Mouse (Mus musculus): ENCODE data around the gene Shisal1. TPM values are rescaled to one million over a fixed set of nuclear protein-coding genes. Genes with fewer than 3 reads are reported as not detected.

Gene Shisal1
- polyA plus RNA-seq (2017; shearing (Covaris generic)): not detected

DNA sequence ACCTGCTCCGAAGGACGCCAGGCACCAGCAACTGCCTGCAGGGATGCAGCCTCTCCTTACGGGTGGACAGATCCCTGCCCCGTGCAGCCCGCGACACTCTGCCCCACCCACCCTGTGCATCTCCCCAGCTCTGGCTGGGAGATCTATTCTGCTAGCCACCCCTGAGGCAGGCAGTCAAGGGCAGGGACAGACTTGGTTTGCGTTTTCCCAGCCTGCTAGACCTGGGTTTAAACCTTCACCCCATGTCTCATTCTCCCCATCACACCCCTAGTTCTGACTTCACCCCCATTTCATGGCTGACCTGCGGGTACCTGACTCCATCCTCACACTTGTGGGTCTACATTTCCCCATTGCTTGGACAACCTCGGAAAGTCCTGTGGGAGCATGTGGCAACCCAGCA, at the start of gene Shisal1:
Shisal1 (minus strand) TSS at position 101 of the 400 bp plus-strand sequence.
- ATAC-seq: no peak

DNA sequence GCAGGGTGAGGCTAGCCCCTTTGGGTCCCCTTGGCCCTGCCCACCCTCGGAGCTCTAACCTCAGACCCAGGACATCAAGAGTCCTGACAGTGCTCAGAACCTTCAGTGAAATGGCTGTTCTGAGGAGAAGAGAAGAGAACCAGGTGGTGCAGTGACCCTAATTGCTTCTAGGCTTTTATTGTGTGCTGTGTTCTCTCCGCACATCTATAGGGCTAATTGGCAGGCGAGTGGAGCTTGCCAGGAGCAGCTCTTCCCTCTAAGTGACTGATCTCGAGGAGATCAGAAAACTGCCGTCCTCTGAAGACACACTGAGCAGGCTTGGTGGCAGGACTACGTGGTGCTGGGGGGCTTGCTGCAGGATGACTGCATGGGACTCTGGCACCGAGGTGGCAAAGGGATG, 43.6 kb upstream of the Shisal1 start:
- no peak for ATAC-seq

DNA sequence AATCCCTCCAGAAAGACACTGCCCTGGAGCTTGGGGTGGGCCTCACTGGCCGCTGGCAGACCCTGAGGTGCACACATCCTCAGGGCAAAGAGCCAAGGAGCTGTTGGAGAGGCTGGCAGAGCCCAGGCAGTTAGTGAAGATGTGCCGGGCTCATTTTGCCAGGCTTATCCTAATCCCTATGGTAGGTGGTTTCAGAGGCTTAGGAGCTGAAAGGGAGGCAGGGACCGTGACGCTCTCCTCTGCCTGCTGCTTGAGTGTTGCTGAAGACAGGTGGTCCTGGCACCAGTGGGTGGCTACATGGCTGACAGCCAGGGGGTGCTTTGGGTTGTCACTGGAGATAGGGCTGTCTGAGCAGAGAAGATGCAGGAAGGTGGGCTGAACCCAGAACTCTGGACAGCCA, 37.4 kb upstream of the Shisal1 start:
- no peak for ATAC-seq

DNA sequence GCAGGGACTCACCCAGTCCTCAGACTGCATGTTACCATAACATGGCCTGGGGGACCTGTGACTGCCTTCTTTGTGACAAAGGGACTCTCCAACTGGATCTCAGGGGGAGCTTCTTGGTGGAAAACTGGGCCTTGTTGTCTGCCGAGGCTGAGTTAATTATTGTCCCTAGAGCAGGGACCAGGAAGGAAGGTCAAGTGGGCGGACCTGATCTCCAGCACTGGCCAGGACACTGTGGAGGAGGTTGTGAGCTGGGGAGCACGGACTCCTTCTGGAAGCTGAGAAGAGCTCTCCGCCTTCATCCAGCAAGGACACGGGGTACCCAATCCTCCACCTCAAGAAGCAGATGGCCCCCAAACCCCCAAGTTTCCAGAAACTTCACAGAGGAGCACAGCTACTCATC, 36.7 kb upstream of the Shisal1 start:
- ATAC-seq: no peak

DNA sequence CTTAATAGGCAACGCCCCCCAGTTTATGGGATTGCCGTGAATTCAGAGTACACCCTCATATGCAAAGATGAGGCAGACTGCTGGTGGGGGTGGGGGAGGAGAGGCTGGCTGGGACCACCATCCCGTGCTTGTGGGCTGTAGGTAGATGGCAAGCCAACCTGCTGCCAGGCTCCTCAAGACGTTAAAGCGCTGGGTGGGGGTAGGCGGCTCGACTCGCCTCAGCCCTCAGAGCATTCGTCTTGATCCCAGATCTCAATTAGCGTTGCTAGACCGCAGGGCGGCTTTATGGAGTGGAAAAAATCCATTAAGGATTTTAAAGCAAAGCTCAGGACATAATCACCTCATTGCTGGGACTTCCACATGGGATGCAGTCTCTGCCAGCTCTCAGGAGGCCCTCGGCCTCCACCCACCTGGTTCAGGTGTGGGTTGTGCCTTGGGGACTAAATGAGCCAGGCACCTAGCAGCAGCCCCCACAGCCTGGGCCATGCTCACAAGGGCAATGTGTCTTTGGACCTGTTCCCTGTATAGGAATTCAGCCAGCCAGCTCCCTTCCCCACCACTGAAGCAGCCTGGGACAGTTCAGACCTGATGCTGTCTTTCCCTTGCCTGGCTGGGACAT, 34.5 kb upstream of the Shisal1 start:
- ATAC-seq: no peak

DNA sequence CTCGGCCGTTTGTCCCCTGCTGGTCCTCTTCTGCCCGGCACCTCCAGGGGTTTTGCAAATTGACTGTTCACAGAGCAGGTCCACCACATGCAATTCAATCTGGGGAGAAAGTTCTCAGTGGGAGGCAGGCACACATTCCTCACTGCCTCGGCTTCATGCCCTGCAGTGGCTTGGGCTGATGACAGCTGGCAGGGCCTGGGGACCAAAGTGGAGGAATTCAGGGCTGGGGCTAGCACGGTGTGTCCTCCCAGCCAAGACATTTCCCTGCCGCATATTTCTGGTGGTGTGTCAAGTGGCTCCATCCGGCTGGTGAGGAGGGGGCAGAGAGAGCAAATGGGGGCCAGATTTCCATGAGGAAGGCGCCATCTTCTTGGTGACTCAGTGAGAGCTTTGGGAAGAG, 22.5 kb upstream of the Shisal1 start:
- ATAC-seq: no peak

DNA sequence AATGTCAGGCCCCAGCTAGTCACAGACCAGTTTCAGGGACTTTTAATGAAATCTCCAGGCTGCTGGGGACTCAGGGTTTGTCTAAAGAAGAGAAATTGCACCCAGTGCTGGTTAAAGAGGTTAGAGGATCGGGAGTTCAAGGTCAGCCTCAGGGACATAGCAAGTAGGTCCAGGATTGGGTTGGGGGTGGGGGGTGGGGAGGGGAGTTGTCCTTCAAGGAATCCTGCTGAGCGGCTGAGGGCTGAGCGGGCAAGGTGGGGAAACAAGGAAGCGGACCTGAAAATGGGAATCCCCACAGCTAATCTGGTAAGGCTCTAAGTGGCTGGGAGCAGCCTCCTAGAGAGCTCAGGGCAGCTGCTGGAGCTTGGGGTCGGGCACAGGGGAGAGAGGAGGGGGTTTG, 20.9 kb upstream of the Shisal1 start:
- ATAC-seq: no peak

DNA sequence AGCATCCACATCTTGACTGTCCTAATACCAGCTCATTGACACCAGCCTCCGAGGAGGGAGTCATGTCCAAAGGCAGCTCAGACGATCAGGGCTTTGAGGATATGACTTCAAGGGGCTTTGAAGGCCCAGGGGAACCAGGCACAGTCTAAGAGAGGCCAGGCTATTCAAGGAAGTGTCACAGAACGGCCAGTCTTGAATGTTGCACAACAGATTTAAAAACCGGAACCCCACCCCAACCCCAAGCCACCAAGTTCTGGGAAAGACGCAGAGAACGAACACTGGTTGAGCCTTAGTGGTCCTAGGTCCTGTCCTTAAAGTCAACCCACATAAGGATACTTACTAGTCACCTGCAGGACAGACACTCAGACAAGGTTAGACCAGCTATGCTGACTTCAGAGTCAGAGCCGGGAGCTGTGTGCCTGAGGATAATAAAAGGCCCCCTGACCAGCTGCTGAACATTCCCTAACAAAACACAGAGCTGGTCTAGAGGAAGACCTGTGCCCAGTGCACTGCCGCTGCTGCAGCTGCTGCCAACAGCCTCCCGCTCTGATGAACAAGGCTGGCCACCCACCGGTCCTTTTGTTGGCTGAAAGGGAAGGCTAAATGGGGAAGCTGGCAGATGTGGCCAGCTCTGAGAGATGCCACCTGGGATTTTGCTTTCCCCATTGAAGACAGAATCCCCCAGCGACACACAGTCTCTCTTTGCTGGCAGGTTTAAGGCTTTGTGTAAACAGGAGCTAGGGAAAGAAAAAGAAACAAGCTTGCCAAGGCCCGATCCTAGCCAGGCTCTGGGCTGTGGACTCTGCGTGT, 19.8 kb upstream of the Shisal1 start:
- ATAC-seq: no peak

DNA sequence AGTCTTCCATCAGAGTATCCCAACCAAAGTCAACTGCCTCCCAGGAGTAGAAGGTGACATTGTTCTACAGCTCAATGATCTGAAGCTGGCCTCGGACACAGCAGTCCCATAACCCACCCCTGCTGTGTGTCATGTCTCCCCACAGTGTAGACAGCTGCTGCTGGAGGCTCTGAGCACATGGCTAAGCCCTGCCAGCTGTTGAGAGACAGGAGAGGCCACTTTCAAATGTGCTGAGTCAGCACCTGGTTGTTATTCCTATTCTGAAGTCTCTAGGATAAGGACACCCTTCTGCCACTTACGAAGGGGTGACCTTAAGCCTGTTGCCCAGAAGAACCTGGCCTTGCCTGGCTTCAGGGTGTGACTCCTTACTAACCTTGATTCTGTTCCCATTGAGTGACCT, 14.5 kb upstream of the Shisal1 start:
- no peak for ATAC-seq

DNA sequence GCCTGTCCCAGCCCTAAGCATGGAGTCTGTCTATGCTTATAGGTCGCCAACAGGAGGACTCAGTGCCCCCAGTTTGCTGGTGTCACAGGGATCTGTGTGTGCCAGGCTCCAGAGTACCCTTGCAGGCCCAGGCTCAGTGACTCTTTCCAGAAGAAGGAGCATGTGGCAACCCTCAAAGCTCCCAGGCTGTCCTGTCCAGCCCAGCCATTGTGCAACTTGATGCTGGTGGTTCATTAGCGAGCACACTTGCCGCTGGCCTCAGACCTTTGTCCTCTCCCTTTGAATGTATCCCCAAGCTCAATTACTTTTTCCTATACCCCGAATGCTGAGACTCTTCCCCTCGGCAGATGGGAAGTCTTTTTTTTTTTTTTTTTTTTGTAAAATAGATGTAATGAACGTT, 12.1 kb upstream of the Shisal1 start:
- ATAC-seq: no peak

DNA sequence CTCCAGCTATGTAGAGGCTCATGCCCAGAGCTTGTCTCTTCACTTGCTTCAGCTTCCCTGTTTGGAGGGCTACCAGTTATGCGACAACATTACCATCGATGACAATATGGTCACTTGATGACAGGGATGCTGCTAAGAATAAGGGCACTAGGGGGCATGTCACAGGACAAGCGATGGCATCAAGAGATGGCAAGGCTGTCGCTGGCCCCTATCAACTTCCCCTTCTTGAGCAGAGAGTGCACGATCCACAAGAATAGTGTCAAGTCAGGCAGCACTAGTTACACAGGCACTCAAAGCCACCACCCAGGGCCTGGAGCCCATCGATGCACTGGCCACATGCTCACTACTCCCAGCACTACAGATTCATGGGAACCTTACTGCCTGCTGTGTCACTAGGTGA, 8.4 kb upstream of the Shisal1 start:
- no peak for ATAC-seq

DNA sequence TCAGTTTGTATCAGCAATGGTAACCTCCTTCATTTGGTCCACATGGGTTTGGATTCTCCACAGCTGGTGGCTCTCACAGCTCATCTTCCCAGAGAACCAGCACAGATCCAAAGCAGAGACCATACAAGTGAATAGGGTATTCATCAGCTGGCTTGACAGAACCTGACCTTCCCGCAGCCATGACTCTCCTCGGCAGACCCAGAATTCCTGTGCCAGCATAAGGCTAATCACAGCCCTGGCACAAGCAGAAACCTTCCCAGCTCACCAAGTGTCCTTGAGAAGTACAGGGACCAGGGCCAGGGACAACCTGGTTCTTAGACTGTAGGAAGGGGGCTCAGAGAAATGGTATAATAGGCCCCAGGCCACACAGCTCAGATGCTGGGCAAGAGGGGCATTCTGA, 6.2 kb upstream of the Shisal1 start:
- ATAC-seq: no peak

DNA sequence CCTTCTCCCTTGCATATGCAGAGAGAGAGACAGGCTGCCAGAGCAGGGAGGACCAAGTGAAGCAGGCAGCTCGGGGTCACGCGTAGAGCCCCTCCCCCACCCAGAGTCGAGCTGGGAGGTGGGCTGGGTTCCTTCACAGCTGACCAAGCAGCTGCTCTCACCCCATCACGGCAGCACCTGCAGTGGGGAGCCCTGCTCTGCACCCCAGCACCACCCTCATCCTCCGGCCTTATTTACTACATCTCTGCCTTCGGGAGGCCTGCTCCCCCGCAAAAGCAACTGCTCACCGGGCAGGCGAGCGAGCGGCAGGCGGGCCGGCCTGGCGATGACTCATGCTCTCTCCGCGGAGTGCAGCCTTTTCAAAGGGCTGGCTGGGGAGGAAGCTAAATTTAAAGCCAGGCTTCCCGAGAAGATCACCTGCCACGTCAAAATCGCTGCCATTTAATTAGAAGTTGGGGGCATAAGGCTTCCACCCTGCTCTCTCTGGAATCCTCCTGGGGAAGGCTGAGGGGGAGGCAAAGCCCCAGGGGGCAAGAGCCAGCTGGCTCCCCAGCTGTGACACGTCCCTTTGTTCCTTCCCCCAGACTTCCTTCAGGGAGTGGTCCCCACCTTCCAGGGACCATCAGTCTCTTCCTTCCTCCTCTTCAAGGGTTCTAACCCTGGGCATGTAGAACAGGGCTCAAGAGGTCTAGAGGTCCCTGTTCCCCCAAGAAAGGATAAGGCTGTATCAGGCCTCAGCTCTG, 3.7 kb upstream of the Shisal1 start:
- no peak for ATAC-seq

DNA sequence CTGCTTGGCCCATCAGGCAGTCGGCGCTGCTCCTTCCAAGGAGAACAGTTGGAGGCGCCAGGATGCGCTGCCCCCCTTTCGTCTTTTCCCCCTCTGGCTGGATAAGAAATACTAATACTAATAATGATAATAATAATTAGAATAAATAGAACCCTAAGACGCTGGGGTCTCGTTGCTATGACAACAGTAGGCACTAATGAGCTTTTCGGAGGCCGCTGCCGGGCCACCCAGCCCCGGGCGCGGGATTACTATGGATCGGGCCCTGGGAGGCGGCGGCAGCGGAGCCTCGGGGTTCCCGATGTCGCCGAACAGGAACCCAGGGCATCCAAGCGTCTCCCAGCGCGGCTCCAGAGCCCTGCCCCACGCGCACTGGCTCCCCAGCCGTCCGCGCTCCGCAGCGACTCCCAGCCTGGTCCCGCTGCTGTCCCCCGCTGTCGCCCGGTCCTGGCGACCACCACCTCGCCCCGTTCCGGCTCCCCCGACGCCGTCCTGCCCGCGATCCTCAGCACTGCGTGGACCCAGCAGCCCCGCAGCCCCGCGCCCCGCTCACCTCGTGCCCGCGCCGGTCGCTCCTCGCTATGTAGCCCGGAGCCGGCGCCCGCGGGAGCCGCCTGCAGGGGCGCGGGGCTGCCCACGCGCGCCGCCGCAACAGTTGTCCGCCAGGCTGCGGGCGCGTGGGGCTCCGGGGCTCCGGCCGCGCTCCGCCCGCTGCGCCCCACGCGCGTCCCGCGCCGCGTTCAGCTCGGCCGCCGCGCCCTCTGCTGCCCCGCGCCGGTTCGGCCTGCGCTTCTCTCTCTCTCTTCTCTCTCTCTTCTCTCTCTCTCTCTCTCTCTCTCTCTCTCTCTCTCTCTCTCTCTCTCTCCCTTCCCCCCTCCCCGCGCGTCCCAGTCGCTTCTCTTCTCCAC, 833 bp downstream of the Shisal1 start:
- ATAC-seq: no peak

DNA sequence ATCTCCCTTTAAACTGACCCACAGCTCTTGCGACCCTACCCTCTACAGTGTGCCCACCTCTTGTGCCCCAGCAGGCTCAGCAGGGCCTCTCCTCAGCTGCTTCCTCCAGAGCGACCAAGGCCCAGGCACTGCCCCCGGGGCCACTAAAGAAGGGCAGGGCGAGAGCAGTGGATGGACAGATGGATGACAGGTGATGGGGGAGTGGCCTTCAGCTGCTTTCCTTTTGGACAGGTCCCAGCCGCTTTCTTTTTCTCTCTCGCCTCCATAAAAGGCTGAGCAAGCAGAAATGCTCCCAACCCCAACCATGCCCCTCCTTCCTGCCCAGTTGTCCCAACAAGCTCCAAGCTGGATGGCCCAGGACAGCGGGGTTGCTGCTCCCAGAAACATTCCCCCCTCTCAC, 2.7 kb downstream of the Shisal1 start:
- ATAC-seq: no peak

DNA sequence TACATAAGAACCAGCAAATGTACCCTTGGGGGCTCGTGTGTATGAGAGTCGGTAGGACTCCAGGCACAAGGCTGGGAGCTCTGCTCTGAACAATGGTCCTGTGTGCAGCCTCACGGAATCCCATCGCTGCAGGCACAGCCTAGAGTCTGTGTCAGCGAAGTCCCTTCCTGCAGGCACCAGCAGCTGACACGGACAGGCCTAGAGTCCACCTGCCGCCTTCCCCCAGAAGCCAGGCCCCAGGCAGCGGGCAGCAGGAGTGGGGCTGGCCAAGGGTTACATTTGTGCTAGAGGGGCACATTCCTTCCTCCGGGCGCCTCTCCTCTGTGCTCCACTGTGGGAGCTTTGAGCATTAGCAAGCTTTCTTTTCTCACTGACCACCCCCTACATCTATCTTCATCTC, 3.3 kb downstream of the Shisal1 start:
- no peak for ATAC-seq

DNA sequence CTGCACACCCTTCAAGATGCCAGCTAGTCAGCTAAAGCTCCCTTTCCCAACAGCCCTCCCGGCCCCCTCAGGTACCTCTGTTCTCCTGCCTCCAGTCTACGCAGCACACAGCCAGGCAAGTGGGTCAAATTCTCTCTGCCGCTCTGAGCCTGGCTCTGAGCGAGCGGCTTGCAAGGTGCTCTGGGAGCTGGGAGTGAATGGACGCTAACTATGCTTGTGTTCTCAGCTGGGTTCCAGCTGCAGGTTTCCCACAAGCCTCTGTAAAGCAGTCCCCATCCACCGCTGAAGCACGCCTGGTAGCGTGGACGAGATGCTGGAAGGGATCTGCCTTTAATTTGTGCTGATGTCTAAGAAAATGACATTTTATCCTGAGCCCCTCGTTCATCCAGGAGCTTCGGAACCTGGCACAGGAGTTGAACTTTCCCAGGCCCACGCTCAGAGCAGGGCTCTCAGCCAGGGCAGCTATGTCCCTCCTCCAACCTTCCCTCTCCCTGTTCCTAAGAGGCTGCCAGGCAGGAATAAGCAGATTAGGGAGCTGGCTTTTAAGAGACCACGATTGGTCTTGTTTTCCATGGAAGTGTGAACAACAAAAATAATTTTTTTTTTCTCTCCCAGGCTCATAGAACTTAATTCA, 5.1 kb downstream of the Shisal1 start:
- ATAC-seq: no peak

DNA sequence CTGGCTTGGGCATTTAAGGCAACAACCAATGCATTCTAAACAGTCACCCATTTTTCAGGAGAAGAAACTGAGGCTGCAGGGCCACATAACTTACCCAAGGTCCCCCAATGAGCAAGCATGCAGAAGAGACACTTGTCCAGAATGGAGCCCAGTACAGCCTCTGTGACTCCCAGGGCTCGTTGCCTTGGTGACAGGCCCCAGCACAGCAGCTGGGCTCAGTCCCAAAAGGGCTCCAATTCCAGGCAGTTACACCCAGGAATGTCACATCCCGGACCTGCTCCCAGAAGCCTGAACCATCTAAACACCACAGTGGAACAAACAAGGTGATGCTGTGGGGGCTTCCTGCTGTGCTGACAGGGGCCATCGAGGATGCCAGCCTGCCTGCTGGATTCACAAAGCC, 6.1 kb downstream of the Shisal1 start:
- no peak for ATAC-seq

DNA sequence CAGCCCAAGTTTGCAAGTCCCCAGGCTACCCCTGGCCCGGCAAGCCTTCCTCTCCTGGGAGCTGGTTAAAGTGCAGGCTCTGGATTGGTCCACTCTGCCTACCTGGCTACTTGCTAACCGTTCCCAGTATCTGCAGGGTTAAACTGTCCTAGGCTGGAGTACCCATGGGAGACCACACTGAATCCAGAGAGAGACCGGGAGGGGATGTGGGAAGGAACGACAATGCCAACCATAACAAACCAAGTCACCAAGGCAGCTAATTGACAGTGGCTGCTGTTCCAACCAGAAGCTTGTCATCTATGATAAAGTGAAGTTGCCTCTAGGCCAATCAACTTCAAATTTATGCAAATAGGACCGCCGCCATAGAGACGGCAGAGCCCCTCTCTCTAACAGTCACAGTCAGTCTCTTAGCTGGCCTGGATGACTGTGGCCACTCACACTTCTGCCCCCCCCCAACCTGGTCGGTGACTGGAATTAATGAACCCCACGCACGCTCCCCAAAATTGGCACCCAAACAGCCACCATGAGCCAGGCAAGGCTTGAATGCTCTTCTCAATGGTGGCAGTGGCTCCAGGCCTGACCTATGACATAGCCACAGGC, 13.2 kb downstream of the Shisal1 start:
- ATAC-seq: no peak

DNA sequence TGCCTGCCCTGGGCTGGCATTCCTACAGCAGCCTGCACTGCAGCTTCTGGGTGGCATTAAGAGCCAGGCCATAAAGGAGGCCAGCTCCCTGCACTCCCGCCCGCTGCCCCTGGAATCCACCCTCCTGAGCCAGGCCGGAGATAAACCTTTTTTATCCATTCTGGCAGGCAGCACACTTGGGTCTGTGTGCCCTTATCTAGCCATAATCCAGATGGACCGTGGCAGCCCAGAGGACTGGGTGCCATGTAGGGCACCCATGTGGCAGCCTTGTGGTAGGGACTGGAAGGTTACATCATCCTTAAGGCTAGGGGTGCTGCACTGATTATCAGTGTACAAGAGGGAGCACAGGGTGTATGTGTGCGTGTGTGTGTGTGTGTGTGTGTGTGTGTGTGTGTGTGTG, 16.4 kb downstream of the Shisal1 start:
- no peak for ATAC-seq

DNA sequence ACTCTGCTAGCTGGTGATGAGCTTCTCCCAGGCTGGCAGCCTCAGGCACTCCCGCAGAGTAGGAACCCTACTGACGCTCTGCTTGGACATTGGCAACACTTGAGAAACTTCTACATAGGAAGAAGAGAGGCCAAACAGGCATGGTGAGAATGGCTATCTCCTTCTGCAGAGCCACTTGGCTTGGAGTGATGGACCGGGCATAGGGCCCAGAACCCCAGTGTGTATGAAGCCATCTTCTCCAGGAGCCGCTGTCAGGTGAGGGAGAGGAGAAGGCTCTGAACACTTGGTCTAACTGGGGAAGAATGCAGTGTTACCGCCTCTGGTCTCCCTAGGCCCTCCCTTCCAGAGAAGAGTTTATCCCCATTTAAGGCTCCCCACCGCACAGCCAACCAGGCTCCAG, 19.3 kb downstream of the Shisal1 start:
- ATAC-seq: no peak

DNA sequence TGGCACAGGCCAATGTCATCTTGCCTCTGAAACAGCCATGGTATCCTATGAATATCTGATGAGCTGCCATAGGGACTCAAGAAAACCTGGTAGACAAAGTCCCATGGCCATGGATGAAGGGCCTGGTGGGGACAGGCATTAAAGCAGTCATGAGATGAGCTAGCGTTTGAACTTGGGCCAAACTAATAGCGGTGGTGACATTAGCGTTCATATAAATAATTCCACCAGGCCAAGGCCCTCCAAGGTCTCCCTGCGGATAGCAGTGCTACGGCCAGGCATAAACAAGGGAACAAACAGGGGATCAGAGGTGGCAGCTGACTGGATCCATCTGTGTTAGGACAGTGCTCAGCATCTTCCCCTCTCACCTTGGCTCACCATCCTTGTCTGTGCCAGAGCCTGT, 21.2 kb downstream of the Shisal1 start:
- no peak for ATAC-seq
